25 mouse cellular contexts compared by ENCODE assay signal in genomic region chr6:55407345-55407744, GRCm38 (mm10). TPM values are rescaled to one million over a fixed set of nuclear protein-coding genes. Genes with fewer than 3 reads are reported as not detected.
DNase-seq lines count a peak whose midpoint lies in the region; ATAC-seq lines count a peak whose summit lies in the region.
"Had no signal": no experiment of that assay in that cellular context is flagged by ENCODE, and none has a peak within 500 bp of the region (broad histone marks: within the 10 kb centered on the region; RNA-seq: fewer than 3 reads in every experiment).

No protein-coding gene starts in this region.

- no peak overlapping the region for H3K4me2 ChIP-seq in liver, embryonic 11.5 days
- H3K4me2 ChIP-seq: embryonic facial prominence, embryonic 13.5 days; embryonic facial prominence, embryonic 15.5 days; forebrain, embryonic 12.5 days had no signal

- no peak overlapping the region for H3K27ac ChIP-seq in liver, embryonic 11.5 days (ENCODE audit: low read depth, low read length)
- H3K27ac ChIP-seq: embryonic facial prominence, embryonic 13.5 days; embryonic facial prominence, embryonic 15.5 days; forebrain, embryonic 10.5 days; forebrain, embryonic 12.5 days had no signal

- H3K27me3 ChIP-seq in liver, embryonic 11.5 days (replicated peaks; ENCODE audit: control insufficient read depth, insufficient read depth, low read length): no peaks in the 10 kb centered on the region
- H3K27me3 ChIP-seq: embryonic facial prominence, embryonic 13.5 days; forebrain, embryonic 12.5 days had no signal

- no peaks in the 10 kb centered on the region for H3K9me3 ChIP-seq in liver, embryonic 11.5 days (ENCODE audit: control insufficient read depth, low read length)
- H3K9me3 ChIP-seq: embryonic facial prominence, embryonic 13.5 days; embryonic facial prominence, embryonic 15.5 days; forebrain, embryonic 10.5 days; forebrain, embryonic 12.5 days had no signal

- no peaks in the 10 kb centered on the region for H3K36me3 ChIP-seq in liver, embryonic 11.5 days (ENCODE audit: control insufficient read depth, insufficient read depth, low read length)
- H3K36me3 ChIP-seq: embryonic facial prominence, embryonic 13.5 days; embryonic facial prominence, embryonic 15.5 days; forebrain, embryonic 10.5 days; forebrain, embryonic 12.5 days had no signal

- no peak overlapping the region for H3K9ac ChIP-seq in liver, embryonic 11.5 days (ENCODE audit: low read depth, low read length)
- H3K9ac ChIP-seq: embryonic facial prominence, embryonic 13.5 days; embryonic facial prominence, embryonic 15.5 days; forebrain, embryonic 12.5 days had no signal

- intact Hi-C loops in heart, postnatal 25 days (cut with DNase I): no loop called here

- DNase-seq in heart, adult 11 months: peak; percentile 89
- no peak for DNase-seq in heart, postnatal 25 days (ENCODE audit: low spot score)
- DNase-seq in liver: peak; percentile 1
- DNase-seq in liver, embryonic 11.5 days (ENCODE audit: low spot score): no peak
- DNase-seq in embryo, embryonic 10 days (ENCODE audit: low spot score): no peak
- DNase-seq: adrenal gland, adult 2 months; adrenal gland, postnatal 10 days; adrenal gland, postnatal 25 days; cerebellum, adult 11-12 months; cerebellum, adult 2 months; cerebellum, adult 9-10 months; cerebellum, postnatal 25 days; embryo, embryonic 11 days had no signal

- no peak overlapping the region for H3K4me3 ChIP-seq in liver, embryonic 11.5 days (ENCODE audit: low read depth, low read length)
- H3K4me3 ChIP-seq: embryonic facial prominence, embryonic 13.5 days; embryonic facial prominence, embryonic 15.5 days; erythroblast, embryonic 14.5 days; forebrain, embryonic 10.5 days; forebrain, embryonic 12.5 days had no signal

- H3K4me1 ChIP-seq in liver, embryonic 11.5 days (replicated peaks; ENCODE audit: control insufficient read depth, insufficient read depth, low read length): no peaks in the 10 kb centered on the region
- H3K4me1 ChIP-seq: embryonic facial prominence, embryonic 15.5 days; forebrain, embryonic 12.5 days had no signal

- 74% methylated on average over 4 of the region's 4 CpGs for WGBS in liver, embryonic 11.5 days

- ATAC-seq in liver, embryonic 11.5 days (replicated peaks; ENCODE audit: low FRiP score): no peak
- ATAC-seq: forebrain, embryonic 14.5 days; forebrain, embryonic 16.5 days had no signal

RNA-seq across cellular contexts. Expression of gene Ghrhr, which starts 31.2 kb away (rescaled TPM):
- not detected for total RNA-seq in heart, postnatal 25 days (2021)
- polyA plus RNA-seq in liver, embryonic 11.5 days (2014; fragmentation: Nextera tagmentation; extraction: Ambion mirVana): not detected in 2 replicates
- total RNA-seq: adrenal gland, adult 2 months; adrenal gland, postnatal 10 days; adrenal gland, postnatal 25 days; adrenal gland, postnatal 4 days; ES-E14; MEL had no signal
- polyA plus RNA-seq: adrenal gland, adult 2 months; C2C12; cerebellum, adult 2 months; embryonic facial prominence, embryonic 11.5 days; embryonic facial prominence, embryonic 13.5 days; embryonic facial prominence, embryonic 15.5 days; erythroblast, embryonic 14.5 days; forebrain, embryonic 10.5 days; forebrain, embryonic 12.5 days; forebrain, embryonic 14.5 days; forebrain, embryonic 16.5 days had no signal

RNA-seq across cellular contexts. Expression of gene Adcyap1r1, which starts 44.4 kb away (rescaled TPM):
- total RNA-seq in heart, postnatal 25 days (2021): 1 to 10 TPM; 5.1 to 5.4 TPM
- 0.33 and 0.78 TPM in 2 replicates for polyA plus RNA-seq in liver, embryonic 11.5 days (2014; fragmentation: Nextera tagmentation; extraction: Ambion mirVana)
- total RNA-seq: MEL had no signal
- polyA plus RNA-seq: erythroblast, embryonic 14.5 days had no signal

Comparison
In these comparisons a context has a peak if more than half of its experiments do, and no peak if none do; other contexts are left out.
1. DNase-seq: peak in heart, adult 11 months (single experiment) and liver (single experiment); none in heart, postnatal 25 days (single experiment), liver, embryonic 11.5 days (single experiment) and embryo, embryonic 10 days (single experiment).